Mouse (Mus musculus) megakaryocyte-erythroid progenitor cell, adult 5-6 weeks (primary cell): ENCODE results near the gene Akr1b8. TPM values are rescaled to one million over a fixed set of nuclear protein-coding genes. Genes with fewer than 3 reads are reported as not detected.
"Not testable (repeated sequence)": the region's sequence is repeated elsewhere in the genome, so short reads cannot be mapped to it uniquely, and the experiment has no call there.

Source experiments
- ATAC-seq: replicated peaks from 2 replicates; pipeline ENCODE4 v1.8.0; 2016; ENCODE audit warnings: mild to moderate bottlenecking, inconsistent platforms; ENCODE audit not compliant: severe bottlenecking, poor library complexity, low FRiP score, low TSS enrichment
- total RNA-seq, 2 experiments: library from RNA; stranded (forward) in 1 of 2; stranded (reverse) in 1 of 2; fragments of 200-1000, 215-1000 nt in 1 of 2; fragments of >200 nt in 1 of 2; fragmentation: Nextera tagmentation in 1 of 2; gene quantifications; 2 replicates each; pipeline ENCODE4 v1.2.3; 2014 to 2017

The Akr1b8 gene
- total RNA-seq, 2 experiments from 2014 or later, result not detected

DNA sequence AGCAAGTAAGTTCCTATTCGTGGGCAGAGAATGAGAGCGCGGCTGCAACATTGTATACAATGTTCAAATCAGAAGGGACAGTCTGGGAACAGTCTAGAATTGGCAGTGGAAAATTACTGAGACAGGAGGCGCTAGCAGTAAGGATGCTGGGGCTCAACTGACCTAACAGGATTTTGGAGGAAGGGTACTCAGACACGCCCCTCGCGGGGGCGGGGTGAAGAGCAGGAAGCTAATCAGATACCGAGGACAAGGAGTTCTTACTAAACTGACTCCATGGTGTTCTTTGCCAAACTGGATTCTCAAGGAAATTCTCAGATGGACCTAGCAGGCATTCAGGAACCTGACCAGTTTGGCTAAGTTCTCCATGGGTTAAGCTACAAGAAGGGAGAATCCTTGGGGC is 9.0 kb upstream of the Akr1b8 start:
- ATAC-seq, result no peak

DNA sequence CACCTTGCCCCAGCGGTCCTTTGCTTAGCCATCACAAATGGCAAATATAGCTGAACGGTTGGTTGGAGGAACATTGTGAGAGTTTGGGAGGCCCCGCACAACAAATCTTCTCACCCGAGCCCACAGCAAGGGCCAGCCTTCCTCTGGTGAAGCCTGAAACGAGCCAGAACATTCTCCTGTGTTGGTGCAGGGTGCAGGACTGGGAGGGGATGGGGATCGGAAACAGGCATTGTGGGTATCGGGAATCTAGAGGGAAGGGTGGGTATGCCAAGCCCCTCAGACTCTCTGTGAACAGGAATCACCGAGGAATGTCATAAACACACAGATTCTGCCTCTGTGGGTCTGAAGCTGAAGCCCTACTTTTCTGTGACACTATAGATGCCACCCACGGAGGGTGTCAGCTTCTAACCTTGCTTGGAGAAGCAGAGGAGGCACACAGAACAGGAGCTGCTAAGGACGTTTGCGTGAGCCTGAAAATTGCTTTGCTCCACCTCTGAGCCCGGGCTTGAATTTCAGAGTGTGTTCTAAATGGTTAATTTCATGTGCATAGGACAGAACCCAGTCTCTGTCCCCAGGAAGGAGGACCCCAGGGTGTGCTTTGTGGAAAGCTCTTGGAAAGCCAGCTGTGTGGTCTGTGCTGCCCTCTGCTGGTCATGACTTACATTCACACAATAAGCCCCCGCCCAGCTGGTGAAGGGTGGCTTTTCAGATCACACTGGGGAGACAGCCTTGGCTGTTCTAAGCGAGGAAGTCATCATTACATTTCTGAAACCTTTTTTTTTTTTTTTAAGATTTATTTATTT is 7.6 kb upstream of the Akr1b8 start:
- peak; percentile 89 for ATAC-seq

GRCm38 (mm10) chr6:34350037-34350699 is 3.8 kb upstream of the Akr1b8 start:
- no peak for ATAC-seq

DNA sequence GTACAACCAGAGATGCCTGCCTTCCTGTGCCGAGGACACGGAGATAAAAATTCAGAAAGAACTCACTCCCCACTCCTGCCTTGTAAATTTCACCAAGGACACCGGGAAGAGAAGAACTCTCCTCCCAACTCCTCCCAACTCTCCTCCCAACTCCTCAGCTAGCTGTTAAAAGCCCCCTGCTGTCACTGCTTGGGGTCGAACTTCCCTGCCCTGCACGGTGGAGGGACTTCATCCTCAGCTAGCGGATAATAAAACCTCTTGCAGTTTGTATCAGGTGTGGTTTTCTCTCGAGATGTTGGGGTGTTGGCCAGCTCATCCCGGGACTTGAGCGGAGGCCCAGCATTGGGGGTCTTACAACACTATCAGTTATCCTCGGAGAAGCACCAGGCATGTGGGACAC is 2.4 kb upstream of the Akr1b8 start:
- ATAC-seq, result not testable (repeated sequence)

DNA sequence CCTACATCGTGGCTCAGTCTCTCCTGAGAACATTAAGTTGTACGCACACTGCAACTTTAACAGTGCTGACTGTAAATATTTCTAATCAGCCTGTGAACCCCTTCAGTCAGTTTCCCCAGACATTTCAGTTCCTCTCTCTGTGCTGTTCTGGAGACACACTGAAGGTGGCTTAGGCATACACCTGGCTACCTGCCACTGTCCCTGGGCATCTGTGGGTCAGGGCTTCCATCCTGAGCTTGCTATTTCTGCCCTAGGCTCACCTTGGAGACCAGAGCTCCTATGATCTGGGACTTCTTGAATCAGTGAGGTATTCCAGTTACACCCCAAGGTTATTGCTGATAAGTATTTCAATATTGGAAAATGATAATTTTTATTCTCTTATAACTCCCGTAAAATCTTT is 1.5 kb upstream of the Akr1b8 start:
- no peak for ATAC-seq

DNA sequence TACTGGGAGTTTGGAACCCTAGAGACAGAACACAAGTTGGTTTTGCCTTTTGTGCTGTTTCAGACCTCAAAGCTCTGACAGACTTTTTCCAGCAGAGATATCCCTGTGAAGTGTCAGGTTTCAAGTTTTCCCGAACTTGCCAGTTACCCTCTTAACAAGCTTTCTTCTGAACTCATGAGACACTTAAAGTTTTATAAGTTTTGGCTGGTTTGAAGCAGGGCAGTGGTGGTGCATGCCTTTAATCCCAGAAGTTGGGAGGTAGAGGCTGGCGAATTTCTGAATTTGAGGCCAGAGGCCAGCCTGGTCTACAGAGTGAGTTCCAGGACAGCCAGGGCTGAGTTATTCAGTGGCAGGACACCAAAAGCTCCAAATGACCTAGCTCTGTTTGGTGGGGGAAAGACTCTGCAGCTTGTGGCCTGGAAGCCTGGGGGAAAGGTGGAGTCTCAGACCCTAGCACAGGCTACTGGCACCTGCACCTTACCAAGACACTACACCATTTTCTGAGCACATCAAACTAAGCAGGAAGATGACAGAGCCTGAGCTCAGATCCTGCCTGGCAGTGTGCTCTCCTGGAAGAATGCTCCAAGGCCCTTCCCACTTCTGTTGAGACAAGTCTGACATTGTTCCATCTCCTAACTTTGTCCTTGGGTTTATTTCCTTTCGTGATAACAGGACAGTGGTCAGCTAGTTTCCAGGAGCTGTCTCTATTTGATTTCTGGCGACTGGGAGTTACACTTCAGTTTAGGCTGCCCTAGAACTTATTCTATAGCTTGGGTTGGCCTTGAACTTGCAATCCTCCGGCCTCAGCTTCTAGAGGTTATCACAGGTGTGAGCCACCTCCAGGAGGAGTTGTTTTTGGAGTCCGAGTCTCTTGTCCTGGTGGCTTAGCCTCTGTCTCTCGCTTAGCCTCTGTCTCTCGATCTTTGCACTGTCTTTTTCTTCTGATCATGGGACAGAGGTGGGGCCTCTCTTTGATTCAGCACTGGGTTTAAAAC is 732 bp downstream of the Akr1b8 start:
- ATAC-seq, result no peak

DNA sequence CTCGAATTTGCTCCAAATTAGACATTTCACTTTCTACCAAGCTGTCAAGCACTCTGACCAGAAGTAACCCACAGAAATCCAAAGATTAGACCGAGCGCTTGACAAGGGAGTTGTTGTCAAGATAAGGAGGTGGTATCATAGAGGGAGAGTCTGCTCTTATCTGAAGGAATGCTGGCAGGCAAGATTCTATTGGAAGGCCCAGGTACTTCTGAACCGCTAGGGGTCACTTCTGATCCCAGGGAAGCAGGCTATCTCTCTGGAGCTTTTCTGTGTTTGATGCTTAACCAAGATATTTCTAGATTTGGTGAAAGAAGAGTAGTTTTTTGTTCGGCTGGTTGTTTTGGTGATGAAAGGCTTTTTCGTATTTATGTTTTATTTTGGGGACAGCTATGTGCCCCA is 1.4 kb downstream of the Akr1b8 start:
- ATAC-seq, result no peak

DNA sequence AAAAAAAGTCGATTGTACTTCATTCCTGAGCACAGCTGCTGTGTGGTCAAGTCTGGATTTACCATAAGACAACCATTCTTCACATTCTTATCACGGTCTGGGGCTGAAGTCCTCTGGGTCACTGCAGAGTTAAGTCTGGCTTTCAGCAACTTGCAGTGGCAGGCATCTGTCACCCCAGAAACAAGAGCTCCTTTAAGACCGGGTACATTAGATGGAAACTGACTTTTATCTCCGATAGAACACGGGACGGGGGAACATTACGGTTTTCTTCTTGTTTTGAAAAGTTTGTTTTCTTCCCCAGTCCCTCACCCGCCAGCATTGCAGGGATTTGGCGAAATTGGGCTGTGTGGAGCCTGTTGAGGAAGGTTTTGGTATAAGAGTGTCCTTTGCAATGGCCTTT is 1.9 kb downstream of the Akr1b8 start:
- no peak for ATAC-seq

DNA sequence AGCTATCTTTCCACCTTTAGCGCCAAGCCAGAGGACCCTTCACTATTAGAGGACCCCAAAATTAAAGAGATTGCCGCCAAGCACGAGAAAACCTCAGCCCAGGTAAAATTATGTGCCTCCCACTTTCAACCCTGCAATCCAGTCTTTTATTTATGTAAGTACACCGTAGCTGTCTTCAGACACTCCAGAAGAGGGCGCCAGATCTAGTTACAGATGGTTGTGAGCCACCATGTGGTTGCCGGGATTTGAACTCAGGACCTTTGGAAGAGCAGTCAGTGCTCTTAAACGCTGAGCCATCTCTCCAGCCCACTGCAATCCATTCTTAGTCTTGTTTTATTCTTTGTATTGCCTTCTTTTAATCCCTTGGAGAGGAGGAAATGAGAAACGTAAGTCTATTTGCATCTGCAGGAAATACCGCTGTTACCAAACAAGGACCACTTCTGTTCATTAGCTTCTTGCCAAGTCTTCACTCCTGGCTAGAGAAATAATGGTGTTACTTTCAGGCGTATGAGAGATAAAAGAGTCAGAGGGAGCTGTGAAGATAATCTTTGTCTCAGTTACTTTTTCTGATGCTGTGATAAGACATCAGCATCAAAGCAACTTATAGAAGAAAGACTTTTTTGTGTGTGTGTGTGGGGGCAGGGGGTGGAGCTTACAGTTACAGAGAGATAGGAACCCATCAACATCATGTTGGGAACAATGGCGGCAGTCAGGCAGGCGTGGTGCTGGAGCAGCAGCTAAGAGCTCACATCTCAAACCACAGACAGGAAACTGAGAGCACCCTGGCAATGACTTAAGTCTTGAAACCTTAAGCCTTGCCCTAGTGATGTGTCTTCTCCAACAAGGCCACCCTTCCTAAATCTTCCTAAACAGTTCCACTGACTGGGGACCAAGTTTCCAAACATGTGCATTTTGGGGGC is 10.6 kb downstream of the Akr1b8 start:
- ATAC-seq, result no peak

- ATAC-seq, result no peak
Observed at GRCm38 (mm10) chr6:34367998-34368397, 14.1 kb downstream of the Akr1b8 start.

DNA sequence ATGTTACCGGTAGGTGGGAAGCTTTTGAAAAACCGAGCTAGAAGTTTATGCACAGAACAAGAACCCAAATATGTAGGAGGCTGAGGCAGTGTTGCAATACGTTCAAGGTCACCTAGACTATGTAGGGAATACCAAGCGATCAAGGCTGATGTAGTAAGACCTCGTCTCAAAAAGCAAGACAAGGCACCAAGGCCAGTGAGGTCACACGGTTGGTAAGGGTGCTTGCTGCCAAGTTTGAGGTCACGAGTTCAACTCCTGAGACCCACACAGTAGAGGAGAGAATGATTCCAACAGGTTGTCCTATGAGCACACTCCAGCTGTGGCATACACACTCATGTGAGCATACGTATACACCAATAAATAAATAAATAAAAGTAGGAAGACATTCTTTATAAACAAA is 16.2 kb downstream of the Akr1b8 start:
- ATAC-seq, result no peak

- ATAC-seq, result peak; percentile 97
Observed at GRCm38 (mm10) chr6:34371700-34372351, 17.9 kb downstream of the Akr1b8 start.

DNA sequence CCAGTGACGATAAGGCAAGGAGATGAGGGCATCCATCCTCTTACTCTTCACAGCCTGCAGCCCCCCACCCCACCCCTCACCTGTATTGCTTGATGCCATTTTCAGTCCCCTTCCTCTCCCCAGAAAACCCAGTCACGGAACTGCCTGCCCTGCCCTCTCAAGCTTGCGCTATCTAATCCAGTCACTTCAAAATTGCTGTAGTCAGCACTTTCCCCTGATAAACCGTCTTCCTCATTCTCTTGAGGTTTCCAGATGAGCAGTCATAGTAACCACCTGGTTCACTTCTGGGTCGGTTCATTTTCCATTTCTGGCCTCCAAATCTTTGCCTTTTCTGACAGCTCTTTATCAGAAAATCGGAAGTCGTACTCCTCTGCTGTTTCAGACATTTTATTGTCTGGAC is 19.9 kb downstream of the Akr1b8 start:
- no peak for ATAC-seq

DNA sequence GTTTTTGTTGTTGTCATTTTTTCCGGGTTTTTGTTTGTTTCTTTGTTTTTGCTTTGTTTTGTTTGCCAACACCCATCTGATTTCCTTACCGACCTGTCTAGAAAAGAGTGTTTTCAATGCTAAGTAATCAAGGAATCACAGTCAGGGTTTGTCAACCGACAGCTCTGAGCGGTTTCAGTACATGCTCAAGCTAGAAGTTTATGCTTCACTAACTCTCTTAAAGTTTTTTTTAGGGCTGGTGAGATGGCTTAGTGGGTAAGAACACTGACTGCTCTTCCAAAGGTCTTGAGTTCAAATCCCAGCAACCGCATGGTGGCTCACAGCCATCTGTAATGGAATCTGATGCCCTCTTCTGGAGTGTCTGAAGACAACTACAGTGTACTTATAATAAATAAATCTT is 22.0 kb downstream of the Akr1b8 start:
- not testable (repeated sequence) for ATAC-seq

- ATAC-seq, result no peak
Observed at GRCm38 (mm10) chr6:34383401-34383800, 29.5 kb downstream of the Akr1b8 start.

DNA sequence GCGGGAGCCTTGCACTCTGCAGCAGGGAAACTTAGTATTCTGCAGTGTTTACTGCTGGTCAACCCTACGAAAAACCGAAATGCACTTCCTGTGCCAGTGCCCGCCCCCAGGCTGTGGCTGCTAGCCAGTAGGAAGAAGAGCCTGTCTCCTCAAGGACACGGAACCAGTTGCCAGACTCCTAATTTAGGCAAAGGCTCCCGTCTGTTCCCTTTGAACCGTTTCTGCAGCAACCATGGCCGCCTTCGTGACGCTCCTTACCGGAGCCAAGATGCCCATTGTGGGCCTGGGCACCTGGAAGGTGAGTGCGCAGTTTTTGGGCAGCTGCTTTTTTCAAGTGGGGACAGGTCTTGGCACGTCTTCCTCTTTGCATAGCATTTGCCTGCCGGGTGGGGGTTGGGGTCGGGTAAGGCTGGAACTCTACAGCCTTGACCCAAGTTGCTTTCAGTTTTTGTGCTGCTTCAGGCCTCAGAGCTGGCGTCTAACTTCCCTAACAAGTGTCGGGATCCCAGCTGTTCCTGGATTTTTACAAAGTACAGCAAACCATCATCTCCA is 30.3 kb downstream of the Akr1b8 start, which contains the start of gene Akr1b10:
Akr1b10 (plus strand) TSS at position 109 of the 552 bp plus-strand sequence.
- ATAC-seq, result peak; percentile 82

DNA sequence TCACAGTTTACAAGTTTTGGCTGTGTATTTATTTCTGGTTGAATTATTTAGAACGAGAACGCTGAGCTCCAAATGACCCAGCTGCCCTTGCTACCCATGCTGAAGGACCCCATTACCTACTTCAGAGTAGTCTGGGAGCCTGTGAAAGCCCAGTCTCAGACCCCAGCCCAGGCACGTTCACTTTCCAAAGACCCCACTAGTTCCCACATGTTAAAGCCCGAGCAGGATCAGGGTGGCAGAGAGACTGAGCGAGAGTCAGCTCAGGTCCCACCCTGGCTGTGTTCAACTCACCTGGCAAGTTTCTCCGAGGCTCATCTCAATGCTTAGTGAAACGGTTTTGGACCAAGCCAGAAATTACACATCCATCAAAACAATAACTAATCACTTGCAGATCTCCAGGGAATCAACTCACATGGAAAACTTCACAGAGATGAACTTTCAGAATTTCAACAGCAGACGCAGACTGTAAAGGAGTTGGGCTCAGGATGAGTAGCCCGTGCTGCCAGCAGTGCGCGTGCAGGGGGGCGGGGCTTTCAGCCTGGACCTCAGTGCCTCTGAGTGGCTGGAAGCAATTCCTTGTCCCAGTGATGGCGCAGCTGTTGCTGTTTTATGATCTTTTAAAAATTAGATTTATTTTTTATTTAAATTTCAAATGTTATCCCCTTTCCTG is 30.9 kb downstream of the Akr1b8 start:
- ATAC-seq, result peak; percentile 75
